Mouse (Mus musculus) lung, adult 18-20 months (tissue): ENCODE data around the gene Slc25a28.
A peak's percentile ranks its signal among the peaks of the same experiment; 100 is the strongest.

Experiments used
- DNase-seq, 2 experiments: peaks; one replicate each; pipeline ENCODE4 v3.0.0; 2022; ENCODE audit warnings: mixed read lengths in 2 of 2

The Slc25a28 gene

DNA sequence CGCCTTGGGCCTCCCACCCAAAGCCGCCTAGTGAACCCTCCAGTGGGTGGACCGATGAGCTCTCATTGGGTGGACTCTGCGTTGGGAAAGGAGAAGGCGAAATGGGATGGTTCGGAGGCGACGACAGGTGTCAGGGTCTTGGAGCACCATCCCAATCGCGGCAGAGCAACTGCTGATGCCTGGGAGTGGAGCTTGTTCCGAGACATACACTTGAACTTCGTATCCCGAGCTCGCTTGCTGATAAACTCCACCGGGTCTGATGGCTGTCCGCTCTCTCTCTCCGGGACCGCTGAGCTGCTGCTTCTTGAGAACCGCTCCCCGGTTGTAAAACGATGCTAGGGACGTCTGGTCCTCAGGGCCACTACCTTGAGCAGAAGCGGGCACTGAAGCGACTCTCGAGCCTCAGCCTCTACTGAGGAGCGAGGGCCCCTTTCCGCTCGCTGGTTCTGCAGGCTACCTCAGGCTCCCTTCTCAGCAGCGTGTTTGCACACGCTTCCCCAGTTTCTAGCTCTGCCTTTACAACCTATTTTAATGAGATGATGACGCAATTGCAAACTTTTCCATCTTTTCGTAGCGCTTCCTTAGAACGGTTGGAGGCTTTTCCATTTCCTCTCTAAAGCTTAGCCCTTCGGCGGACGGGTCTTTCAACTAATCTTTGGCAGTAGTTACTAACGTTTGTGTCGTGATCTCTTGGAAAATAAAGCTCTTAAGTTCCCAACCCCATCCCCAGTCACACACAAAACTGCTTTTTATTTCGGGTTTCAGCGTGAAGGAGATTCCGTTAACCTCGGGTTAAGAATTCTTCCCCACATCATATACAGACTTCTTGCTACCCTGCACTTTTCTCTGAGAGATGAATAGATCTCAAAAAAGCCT, 1.1 kb upstream of the Slc25a28 start:
- peak in 1 of 2 experiments; percentile 34 for DNase-seq

DNA sequence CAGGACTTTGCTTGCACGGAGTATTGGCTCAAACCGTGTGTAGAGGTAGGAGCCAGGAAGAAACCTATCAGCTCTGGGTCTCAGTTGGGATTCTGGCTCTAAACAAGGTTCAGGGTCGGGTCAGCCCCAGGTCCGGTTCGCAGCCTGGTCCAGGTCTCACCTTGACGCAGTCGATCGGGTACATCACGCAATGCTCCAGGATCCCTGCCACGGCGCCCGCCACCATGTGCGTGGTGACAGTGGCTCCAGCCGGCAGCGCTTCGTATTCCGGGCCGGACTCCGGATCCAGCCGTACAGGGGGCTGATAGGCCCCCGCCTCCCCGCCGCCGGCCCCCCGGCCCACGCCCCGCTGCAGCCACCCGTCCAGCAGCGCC, 378 bp downstream of the Slc25a28 start:
- DNase-seq: no peak

DNA sequence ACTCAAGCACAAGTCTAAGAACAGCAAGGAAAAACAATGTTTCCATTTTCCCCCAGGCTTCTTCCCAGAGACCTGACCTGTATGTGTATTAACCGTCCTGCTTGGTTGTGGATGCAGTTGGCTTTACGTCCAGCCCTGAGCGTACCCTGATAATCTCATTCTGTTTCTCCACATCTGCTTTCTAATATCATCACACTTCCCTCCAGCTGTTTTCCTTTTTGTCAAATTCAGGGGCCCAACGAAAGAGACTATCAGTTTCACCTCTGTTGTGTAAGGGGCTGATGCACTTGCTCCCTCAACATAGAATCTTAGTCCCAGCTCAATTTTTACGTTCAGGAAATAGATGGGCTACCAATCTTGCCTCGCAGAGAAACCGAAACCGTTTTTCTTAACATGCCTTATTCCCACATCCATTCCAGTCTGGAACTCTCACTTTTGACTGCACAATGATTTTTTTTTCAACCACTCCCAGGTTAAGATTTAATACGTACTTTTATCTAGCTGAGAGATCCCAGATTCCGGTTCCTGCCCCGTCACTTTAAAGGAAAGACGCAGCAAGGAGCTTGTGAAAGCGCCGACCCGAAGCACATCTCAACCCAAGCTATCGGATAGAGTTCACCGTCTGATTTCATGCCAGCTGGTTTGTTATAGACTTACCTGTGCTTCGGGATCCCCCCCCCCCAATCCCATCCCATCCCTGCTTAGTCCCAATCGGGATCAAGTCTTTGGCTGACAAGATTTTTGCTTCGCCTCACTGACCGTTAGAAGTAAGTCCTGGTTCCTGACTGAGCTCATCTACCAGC, 967 bp downstream of the Slc25a28 start:
- no peak for DNase-seq

DNA sequence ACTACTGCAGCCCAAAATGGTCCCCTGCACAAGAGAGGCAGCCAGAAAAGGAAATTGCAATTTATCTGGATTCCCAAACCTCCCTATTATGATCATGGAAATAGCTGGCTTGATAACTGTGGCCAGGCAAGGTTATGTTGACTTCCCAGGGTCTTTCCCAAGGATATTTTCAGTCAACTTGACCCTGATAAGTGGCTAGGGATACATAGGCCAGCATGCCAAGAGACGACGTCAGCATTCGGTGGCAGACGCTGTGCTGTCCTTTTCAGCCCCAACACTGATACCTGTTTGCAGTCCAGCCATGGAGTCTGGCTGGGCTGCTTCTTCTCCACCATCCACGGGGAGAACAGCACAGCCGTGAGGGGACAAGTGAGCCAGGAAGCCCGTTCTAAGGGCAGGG, 3.6 kb downstream of the Slc25a28 start:
- DNase-seq: no peak

DNA sequence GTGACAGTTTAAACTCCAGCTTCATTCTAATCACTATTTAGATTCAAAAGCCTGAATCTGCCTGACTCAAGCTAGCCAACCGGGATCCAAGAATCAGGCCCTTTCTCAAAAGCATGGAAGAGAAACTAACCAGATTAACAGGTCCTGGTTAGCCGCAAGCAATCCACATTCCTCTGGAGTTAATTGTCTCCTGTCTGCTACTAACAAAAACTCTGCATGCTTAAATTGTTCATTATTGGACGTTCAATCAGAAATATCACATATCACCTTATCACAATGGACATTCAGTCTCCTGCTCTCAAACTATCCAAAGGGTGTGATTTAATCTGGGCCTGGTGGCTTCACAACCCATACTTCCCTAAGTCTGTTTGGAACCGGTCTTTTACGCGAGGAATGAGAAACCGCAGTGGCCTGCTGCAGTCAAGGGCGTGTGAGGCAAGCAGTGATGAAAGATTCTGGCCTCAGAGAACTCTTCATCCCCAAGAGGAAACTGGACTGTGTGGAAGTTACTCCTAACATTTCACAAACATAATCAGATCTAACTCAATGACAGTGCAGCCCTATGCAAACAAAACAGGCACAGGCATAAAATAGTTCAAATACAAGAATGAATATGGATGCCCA, 5.4 kb downstream of the Slc25a28 start:
- peak; percentile 50 to 58 for DNase-seq

DNA sequence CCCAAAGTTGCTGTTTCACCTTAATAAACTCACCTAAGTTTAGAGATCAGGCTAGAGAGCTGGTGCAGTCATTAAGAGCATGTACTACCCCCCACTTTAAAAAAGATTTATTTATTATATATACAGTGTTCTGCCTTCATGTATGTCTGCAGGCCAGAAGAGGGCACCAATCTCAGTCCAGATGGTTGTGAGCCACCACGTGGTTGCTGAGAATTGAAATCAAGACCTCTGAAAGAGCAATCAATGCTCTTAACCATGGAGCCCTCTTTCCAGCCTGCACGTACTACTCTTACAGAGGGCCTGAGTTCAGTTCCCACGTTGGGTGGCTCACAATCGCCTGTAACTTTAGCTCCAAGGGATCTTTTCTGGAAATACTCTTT, 7.3 kb downstream of the Slc25a28 start:
- DNase-seq: no peak

- DNase-seq: peak; percentile 29 to 35
These were observed 7.8 kb downstream of the Slc25a28 start for GRCm38 (mm10) chr19:43666661-43667429.

DNA sequence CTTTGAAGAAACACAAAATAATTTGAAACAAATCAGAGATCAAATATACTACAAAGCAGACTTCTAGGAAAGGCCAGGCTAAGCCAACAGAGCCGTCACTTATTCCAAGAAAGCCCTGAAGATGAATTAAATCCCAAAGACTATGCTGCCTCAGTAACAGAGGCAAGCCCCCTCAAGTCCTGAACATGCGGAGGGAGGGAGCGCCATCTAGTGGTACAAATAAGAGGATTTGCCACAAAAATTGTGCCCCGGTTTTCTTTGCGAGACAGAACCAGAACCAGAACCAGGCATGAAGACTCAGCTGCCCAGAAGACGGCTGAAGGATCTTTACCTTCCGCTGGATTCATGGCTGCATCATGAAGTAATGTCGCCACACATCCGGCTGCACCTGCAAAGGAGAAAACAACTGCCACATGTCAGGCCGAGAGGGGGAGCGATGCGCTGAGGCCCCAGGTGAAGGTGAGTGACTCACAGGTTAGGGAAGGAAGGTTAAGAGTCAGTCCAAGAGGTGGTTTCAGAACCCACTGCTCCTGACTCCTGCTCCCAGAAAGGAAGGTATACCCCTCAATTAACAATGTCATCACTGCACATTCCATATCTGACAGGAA, 9.1 kb downstream of the Slc25a28 start:
- no peak for DNase-seq

- no peak for DNase-seq
These were observed 11.2 kb downstream of the Slc25a28 start for GRCm38 (mm10) chr19:43663471-43663870.

GRCm38 (mm10) chr19:43662176-43662967, 12.3 kb downstream of the Slc25a28 start:
- DNase-seq: no peak

- DNase-seq: no peak
These were observed 13.9 kb downstream of the Slc25a28 start for GRCm38 (mm10) chr19:43660774-43661173.

DNA sequence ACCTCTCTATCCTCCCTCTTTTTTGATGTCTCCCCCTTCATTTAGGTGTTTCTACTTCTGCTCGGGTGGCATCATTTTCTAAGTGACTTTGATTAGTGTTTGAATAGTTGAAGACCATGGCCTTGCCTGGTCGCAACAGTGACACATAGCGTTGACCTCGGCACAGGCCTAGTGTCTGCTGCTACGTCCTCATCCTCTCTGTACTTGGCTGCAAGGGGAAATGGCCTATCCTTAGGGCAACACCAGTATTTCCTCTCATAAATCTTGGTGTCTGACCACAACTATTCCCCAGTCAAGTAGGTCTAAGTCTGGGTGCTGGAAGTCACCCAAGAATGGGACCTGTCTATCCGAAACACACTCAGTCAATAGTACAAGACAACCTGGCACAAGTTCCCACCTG, 15.0 kb downstream of the Slc25a28 start:
- no peak for DNase-seq

DNA sequence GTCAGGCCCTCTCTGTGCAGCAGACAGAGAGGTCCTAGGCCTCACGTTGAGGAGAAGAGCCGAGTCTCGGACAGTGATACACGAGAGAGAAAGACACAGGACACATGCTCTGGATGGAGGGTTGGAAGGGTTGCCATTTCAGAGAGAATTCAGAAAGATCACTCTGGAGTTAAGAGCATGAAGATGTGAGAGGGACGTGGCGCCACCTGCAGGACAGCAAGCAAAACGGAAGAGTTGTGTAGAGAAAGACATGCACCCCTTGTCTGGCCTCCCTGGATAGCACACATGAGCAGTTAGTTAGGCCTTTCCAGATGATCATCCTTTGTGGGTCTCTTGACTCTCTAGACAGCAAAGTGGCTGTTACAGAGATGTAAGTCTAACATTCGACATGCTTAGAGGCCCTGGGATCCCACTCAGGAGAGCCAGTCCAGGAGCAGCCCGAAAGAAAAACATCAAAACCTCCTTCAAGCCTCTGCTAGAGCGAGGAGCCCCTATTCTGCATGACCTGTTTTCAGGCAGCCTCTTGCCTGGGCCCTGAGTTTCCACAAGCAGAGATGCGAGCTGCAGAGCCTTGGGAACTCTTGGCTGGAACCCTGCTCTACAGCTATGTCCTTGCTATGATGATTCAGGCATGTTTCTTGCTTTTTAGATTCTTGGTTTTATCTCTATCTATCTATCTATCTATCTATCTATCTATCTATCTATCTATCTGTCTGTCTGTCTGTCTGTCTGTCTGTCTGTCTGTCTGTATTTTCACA, 18.8 kb downstream of the Slc25a28 start:
- peak; percentile 60 to 65 for DNase-seq

- no peak for DNase-seq
These were observed 23.4 kb downstream of the Slc25a28 start for GRCm38 (mm10) chr19:43651241-43651785.

GRCm38 (mm10) chr19:43648343-43648742, 26.3 kb downstream of the Slc25a28 start:
- DNase-seq: peak; percentile 74 to 78

GRCm38 (mm10) chr19:43647261-43647660, 27.4 kb downstream of the Slc25a28 start:
- no peak for DNase-seq

- no peak for DNase-seq
These were observed 27.8 kb downstream of the Slc25a28 start for GRCm38 (mm10) chr19:43646852-43647251.

DNA sequence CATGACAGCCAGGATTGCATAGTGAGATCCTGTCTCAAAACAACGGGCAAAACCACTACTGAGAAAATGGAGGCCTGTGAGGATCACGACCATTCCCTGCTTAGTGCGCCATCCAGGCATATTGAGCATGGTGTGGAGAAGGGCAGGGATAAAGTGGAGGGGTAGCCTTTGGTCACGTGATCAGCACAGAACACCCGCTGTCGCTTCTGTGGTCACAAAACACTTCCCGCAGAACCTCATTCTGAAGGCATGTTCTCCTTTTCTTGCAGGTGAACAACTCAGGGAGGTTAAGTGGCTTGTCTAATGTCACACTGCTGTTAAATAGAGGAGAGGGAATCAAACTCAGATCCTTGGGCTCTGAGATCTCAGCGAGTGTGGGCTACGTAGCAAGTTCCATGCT, 29.2 kb downstream of the Slc25a28 start:
- DNase-seq: no peak

GRCm38 (mm10) chr19:43642843-43643242, 31.8 kb downstream of the Slc25a28 start:
- DNase-seq: no peak

- peak; percentile 54 to 64 for DNase-seq
These were observed 32.8 kb downstream of the Slc25a28 start for GRCm38 (mm10) chr19:43641833-43642232.
